Mouse (Mus musculus) adrenal gland (tissue): Measurements from ENCODE around the gene Bahcc1.

ENCODE experiments used
- intact Hi-C: fragments of 180-260 bp; cut with DNase I; formaldehyde crosslinking; loops from one replicate; pipeline ENCODE4 v1.15.1; 2025
- long read RNA-seq, 2 experiments: library from polyadenylated mRNA; unstranded; transcript quantifications; one replicate each; pipeline ENCODE4 v2.0.0; 2020; ENCODE audit warnings: borderline replicate concordance in 1 of 2; ENCODE audit not compliant: insufficient replicate concordance in 1 of 2

Gene Bahcc1
- long read RNA-seq, experiment 1, partial matches to known transcripts = 1 of 1 reads
- long read RNA-seq, experiment 1, other reads (novel, unspliced or antisense) = 0 of 1 reads
- long read RNA-seq, experiment 2, partial matches to known transcripts = 1 of 2 reads
- long read RNA-seq, experiment 2, other reads (novel, unspliced or antisense) = 1 of 2 reads

DNA sequence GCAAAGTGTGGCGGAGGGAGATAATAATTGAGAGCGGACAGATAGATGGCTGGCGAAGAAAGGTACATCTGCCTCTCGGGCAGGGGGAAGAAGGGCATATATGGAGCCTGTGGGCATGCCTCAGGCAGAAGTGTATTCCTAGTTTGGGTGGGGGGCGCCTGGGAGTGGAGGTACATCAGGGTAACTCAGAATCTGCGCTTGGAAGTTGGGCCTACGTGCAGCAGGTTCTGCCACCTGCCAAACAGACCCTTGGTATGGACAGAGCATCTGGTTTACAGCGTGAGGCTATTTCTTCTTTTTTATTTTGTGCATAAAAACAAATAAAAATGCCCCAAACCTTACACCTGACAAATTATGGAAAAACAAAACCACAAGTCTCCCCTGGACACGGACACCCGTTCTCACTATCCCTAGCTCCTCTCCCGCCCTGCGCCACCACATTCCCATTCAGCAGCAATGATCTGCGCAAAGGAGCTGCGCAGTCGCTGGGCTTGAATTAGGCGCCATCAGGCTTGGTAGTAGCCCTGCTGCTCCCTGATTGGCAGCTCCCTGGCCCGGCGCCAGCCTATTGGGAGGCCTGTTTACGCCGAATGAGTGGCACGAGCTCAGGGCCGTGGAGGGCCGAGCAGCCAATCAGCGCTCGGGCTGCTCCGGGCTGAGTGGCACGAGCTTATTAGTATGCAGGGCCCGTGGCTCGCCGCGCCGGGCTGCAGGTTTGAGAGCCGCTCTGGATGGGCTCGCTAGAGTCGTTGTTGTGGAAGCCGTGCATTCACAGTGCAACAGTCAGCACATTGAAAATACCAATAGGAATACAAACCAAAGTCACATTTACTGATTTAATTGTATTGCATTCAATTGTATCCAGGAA, at the start of gene Bahcc1:
Bahcc1 (plus strand) TSS at position 718 of the 868 bp plus-strand sequence.
- intact Hi-C loops = loop anchor here (1.0 kb wide), 1 partner anchor 43 kb away; no protein-coding TSS in a partner anchor

- intact Hi-C loops = no loop called here
Observed at GRCm38 (mm10) chr11:120183180-120183579, 49.6 kb upstream of the Bahcc1 start.

- intact Hi-C loops = no loop called here
Observed at GRCm38 (mm10) chr11:120183708-120184107, 49.0 kb upstream of the Bahcc1 start.

- intact Hi-C loops = no loop called here
Observed at GRCm38 (mm10) chr11:120184371-120185315, 48.1 kb upstream of the Bahcc1 start.

DNA sequence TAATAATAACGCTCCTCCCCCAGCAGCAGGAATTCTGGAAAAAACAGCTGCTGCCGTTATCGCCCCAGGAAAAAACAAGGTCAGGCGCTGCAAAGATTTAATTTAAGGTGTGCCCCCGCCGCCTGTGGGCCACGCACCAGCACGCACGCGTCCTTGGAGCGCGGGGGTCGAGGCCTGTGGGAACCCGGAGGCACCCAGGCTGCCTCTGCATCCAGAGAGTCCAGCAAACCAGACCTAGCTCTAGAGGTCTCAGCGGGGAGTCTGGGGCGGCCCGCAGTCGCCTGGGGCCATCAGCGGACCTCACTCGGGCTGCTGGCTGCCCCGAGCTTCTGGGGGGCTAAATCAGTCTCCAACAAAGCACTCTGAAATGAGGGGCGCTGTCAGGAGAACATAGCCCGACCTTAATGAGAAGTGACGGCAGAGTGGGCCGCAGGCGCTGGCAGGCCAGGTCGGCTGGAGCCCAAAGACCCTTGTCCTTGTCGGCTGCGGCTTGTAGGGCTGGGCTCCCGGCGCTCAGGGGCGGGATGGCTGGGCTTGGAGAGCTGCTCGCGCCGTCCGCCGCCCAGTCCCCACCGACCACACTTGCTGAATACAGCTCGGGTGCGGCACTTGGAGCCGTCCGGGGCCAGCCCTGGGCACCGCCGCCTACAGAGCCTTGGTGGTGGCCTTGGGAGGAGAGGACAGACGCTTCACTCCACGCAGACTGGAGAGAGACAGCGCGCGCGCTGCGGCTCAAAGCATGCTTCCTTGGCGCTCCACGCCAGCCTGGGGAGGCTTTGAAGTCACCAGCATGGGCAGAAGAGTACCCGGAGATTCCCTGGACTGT, 47.2 kb upstream of the Bahcc1 start:
- intact Hi-C loops = no loop called here

GRCm38 (mm10) chr11:120186145-120186740, 46.5 kb upstream of the Bahcc1 start:
- intact Hi-C loops = no loop called here

- intact Hi-C loops = loop anchor here (1.0 kb wide), 1 partner anchor 51 kb away; no protein-coding TSS in a partner anchor
Observed at GRCm38 (mm10) chr11:120186821-120187235, 45.9 kb upstream of the Bahcc1 start.

- intact Hi-C loops = loop anchor here (1.0 kb wide), 1 partner anchor 51 kb away; no protein-coding TSS in a partner anchor
Observed at GRCm38 (mm10) chr11:120187236-120188101, 45.3 kb upstream of the Bahcc1 start.

- intact Hi-C loops = no loop called here
Observed at GRCm38 (mm10) chr11:120188102-120188480, 44.7 kb upstream of the Bahcc1 start.

DNA sequence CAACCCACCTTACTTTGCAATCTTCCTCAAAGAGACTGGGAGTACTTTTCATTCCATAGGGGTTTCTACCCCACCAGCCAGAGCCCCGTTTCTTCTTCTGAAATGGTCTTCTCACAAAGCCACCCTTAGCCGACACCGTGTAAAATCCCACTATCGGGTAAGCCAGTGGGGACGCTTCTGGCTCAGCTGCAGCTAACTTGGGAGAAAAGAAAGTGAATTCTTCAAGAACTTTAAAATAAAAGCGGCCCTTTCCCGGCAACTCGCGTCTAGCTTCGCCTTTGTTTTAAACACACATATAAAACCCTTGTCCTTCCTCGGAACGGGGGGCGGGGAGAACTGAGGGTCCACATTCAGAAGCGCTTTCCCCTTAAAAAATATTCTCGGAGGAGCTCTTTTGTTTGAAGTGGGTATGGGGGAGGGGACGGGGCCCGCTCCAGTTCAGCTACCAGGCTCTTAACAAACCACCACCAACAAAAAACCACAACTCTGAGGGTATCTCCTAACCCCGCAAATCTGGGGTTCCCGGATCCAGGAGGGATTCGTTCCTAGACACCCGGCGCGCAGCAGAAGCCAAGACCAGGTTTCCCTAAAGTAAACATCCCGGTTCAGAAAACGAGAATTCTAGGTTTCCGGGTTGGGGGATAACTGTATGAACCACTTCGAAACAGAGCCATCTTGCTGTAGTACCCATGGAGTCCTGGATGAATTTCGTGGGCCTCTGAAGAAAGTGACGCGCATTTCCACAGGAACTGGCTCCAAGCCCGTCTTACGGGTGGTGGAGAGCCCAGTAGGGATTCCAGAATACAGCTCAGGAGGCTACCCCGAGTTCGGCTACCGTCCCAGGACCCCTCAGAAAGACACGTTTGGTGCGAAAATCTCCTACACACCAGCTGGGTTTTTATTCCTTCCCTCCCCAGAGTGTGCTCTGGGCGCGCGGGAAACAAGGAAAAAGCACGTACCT, 44.0 kb upstream of the Bahcc1 start:
- intact Hi-C loops = loop anchor here (1.0 kb wide), 1 partner anchor 45 kb away; no protein-coding TSS in a partner anchor

GRCm38 (mm10) chr11:120189459-120190312, 43.1 kb upstream of the Bahcc1 start:
- intact Hi-C loops = loop anchor here (1.0 kb wide), 1 partner anchor 44 kb away; no protein-coding TSS in a partner anchor

DNA sequence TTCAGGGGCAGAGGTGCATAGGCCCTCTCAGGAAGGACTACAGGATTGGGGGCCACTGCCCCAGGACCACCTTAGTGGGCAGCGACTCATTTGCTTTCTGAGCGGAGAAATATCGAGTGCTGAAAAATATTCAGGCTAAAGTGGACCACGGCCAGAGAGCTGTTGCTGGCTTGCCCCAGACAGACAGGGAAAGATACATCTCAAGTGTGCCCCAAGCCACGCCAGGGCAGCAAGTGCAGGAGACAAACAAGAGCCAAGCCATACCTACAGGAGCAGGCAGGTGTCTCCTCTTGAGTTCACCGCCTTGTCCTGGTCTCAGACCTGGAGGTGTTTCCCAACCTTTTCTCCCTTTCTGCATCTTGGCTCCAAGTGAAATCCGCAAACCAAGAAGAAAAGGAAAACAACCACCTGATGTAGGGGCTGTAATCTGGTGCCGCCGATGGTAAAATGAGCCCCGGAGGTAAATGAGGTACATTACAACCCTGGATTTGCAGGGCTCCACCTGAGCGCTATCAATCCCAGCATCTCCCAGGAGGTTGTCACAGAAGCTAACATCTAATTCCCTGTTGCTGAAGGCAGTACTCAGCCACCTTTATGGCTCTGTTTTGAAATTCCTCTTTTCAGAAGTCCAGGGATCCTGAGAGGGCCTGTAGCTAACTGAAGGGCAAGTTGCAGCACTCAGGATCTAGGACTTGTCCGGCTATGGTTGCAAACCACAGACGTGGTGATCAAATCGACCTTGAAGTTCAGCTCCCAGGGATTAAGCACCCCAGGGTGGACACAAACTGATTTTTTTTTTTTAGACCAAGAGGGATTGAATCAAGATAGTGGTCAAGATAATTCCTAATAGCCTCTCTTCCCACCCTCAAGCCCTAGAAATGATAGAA, 42.0 kb upstream of the Bahcc1 start:
- intact Hi-C loops = no loop called here

- intact Hi-C loops = no loop called here
Observed at GRCm38 (mm10) chr11:120198831-120199230, 33.9 kb upstream of the Bahcc1 start.

DNA sequence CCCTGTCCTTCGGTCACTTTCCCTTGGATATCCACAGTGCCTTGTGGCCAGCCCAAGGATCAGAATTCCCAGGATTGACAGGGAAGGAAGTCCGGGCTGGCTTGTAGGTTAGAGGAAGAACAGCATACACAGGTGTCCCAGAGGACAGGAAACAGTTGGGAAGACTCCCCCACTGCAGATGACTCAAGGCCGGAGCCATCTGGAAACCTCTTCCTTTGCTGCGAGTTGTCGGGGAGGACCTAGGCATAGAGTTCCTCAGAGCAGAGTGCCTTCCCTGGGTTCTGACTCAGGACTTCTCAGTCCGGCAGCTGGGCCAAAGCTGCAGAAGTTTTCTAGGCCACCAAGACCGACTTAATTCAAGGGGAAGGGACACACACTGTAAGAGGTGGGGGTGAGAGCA, 33.0 kb upstream of the Bahcc1 start:
- intact Hi-C loops = no loop called here

- intact Hi-C loops = no loop called here
Observed at GRCm38 (mm10) chr11:120200621-120201020, 32.1 kb upstream of the Bahcc1 start.

DNA sequence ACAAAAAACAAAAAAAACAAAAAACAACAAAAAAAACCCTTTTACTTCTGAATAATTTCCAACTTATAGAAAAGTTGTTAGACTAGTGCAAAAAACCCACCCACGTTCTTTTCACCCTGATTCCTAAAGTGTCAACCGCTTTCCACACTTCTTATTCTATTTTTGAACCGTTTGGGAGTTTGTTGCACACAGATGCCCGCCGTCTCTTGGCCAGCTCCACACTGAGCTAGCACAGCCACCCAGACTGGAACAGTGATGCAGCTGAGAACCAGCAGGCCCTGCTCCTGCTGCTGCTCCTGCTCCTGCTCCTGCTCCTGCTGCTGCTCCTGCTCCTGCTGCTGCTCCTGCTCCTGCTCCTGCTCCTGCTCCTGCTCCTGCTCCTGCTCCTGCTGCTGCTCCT, 28.5 kb upstream of the Bahcc1 start:
- intact Hi-C loops = no loop called here
